Mouse (Mus musculus): ENCODE data around the gene Rnase2a. TPM values are rescaled to one million over a fixed set of nuclear protein-coding genes. Genes with fewer than 3 reads are reported as not detected.
"Not testable (repeated sequence)": the region's sequence is repeated elsewhere in the genome, so short reads cannot be mapped to it uniquely, and the experiment has no call there.

Rnase2a gene
- total and polyA plus RNA-seq, 2 experiments from 2014 or later: not detected

- Histone ChIP-seq H3K4me2 (ENCODE audit: low read depth) (no peak overlapping the region), H3K9me3 (ENCODE audit: low read length) (no peaks in the 10 kb centered on the region), H3K4me1 (ENCODE audit: insufficient read depth) (no peaks in the 10 kb centered on the region), H3K27ac (ENCODE audit: low read depth, low read length) (no peak overlapping the region), H3K36me3 (ENCODE audit: insufficient read depth) (no peaks in the 10 kb centered on the region), H3K4me3 (ENCODE audit: low read depth, low read length) (no peak overlapping the region), H3K9ac (no peak overlapping the region), H3K27me3 (ENCODE audit: insufficient read depth, low read length) (no peaks in the 10 kb centered on the region)
- ATAC-seq (no peak), DNase-seq (no peak)
- no peak for TF ChIP-seq CTCF (IDR thresholded peaks at IDR 0.05; ENCODE audit: low read depth)
- WGBS: 81% methylated on average over 1 of the region's 1 CpGs
Measured at GRCm38 (mm10) chr14:51253569-51253968, 2.3 kb downstream of the Rnase2a start.

GRCm38 (mm10) chr14:51252206-51252605, 3.7 kb downstream of the Rnase2a start:
- not testable (repeated sequence) for H3K4me3 ChIP-seq (ENCODE audit: low read depth, low read length); DNase-seq; H3K4me1 ChIP-seq (ENCODE audit: insufficient read depth); H3K36me3 ChIP-seq (ENCODE audit: insufficient read depth); H3K27me3 ChIP-seq (ENCODE audit: insufficient read depth, low read length); H3K9me3 ChIP-seq (ENCODE audit: low read length); H3K4me2 ChIP-seq (ENCODE audit: low read depth); H3K9ac ChIP-seq; H3K27ac ChIP-seq (ENCODE audit: low read depth, low read length); ATAC-seq

- ATAC-seq: no peak
- Histone ChIP-seq H3K9me3 (ENCODE audit: low read length) (no peaks in the 10 kb centered on the region), H3K4me1 (ENCODE audit: insufficient read depth) (no peaks in the 10 kb centered on the region), H3K27ac (ENCODE audit: low read depth, low read length) (no peak overlapping the region), H3K36me3 (ENCODE audit: insufficient read depth) (no peaks in the 10 kb centered on the region), H3K4me2 (ENCODE audit: low read depth) (no peak overlapping the region), H3K9ac (no peak overlapping the region), H3K27me3 (ENCODE audit: insufficient read depth, low read length) (no peaks in the 10 kb centered on the region), H3K4me3 (ENCODE audit: low read depth, low read length) (no peak overlapping the region)
- 84% methylated on average over 3 of the region's 3 CpGs for WGBS
- DNase-seq: no peak
- TF ChIP-seq CTCF (IDR thresholded peaks at IDR 0.05; ENCODE audit: low read depth): no peak
Measured at GRCm38 (mm10) chr14:51250348-51250747, 5.6 kb downstream of the Rnase2a start.

GRCm38 (mm10) chr14:51247736-51248135, 8.2 kb downstream of the Rnase2a start:
- ATAC-seq: no peak
- 84% methylated on average over 1 of the region's 1 CpGs for WGBS

GRCm38 (mm10) chr14:51240899-51241298, 15.0 kb downstream of the Rnase2a start:
- H3K4me1 ChIP-seq (ENCODE audit: insufficient read depth): no peaks in the 10 kb centered on the region
- H3K27ac ChIP-seq (ENCODE audit: low read depth, low read length): no peak overlapping the region
- no peak overlapping the region for H3K4me2 ChIP-seq (ENCODE audit: low read depth)
- no peak overlapping the region for H3K4me3 ChIP-seq (ENCODE audit: low read depth, low read length)
- no peak overlapping the region for H3K9ac ChIP-seq
- TF ChIP-seq CTCF (IDR thresholded peaks at IDR 0.05; ENCODE audit: low read depth): peak; percentile 63
- ATAC-seq (no peak), DNase-seq (peak; percentile 4)
- H3K9me3 ChIP-seq (ENCODE audit: low read length): no peaks in the 10 kb centered on the region
- no peaks in the 10 kb centered on the region for H3K36me3 ChIP-seq (ENCODE audit: insufficient read depth)
- H3K27me3 ChIP-seq (ENCODE audit: insufficient read depth, low read length): no peaks in the 10 kb centered on the region

More at GRCm38 (mm10) chr14:51247736-51248135, 8.2 kb downstream of the Rnase2a start:
- TF ChIP-seq CTCF (IDR thresholded peaks at IDR 0.05; ENCODE audit: low read depth): no peak
- no peak overlapping the region for H3K4me2 ChIP-seq (ENCODE audit: low read depth)
- no peaks in the 10 kb centered on the region for H3K27me3 ChIP-seq (ENCODE audit: insufficient read depth, low read length)
- no peak overlapping the region for H3K27ac ChIP-seq (ENCODE audit: low read depth, low read length)
- H3K9me3 ChIP-seq (ENCODE audit: low read length): no peaks in the 10 kb centered on the region
- no peaks in the 10 kb centered on the region for H3K36me3 ChIP-seq (ENCODE audit: insufficient read depth)
- H3K9ac ChIP-seq: no peak overlapping the region
- H3K4me1 ChIP-seq (ENCODE audit: insufficient read depth): no peaks in the 10 kb centered on the region
- DNase-seq: no peak
- H3K4me3 ChIP-seq (ENCODE audit: low read depth, low read length): no peak overlapping the region

- not testable (repeated sequence) for H3K36me3 ChIP-seq (ENCODE audit: insufficient read depth); H3K9me3 ChIP-seq (ENCODE audit: low read length); H3K4me2 ChIP-seq (ENCODE audit: low read depth); H3K27me3 ChIP-seq (ENCODE audit: insufficient read depth, low read length); H3K9ac ChIP-seq; H3K4me1 ChIP-seq (ENCODE audit: insufficient read depth); H3K4me3 ChIP-seq (ENCODE audit: low read depth, low read length); H3K27ac ChIP-seq (ENCODE audit: low read depth, low read length); ATAC-seq; DNase-seq
- WGBS: 94% methylated on average over 1 of the region's 1 CpGs
Measured at GRCm38 (mm10) chr14:51237488-51237887, 18.4 kb downstream of the Rnase2a start.

GRCm38 (mm10) chr14:51229657-51230056, 26.3 kb downstream of the Rnase2a start:
- H3K9me3 ChIP-seq (ENCODE audit: low read length); ATAC-seq: not testable (repeated sequence)

GRCm38 (mm10) chr14:51220075-51220474, 35.8 kb downstream of the Rnase2a start:
- not testable (repeated sequence) for H3K4me2 ChIP-seq (ENCODE audit: low read depth); H3K27me3 ChIP-seq (ENCODE audit: insufficient read depth, low read length); H3K36me3 ChIP-seq (ENCODE audit: insufficient read depth); H3K4me3 ChIP-seq (ENCODE audit: low read depth, low read length); ATAC-seq; DNase-seq; H3K9me3 ChIP-seq (ENCODE audit: low read length); H3K4me1 ChIP-seq (ENCODE audit: insufficient read depth); H3K9ac ChIP-seq; H3K27ac ChIP-seq (ENCODE audit: low read depth, low read length)
- WGBS: 93% methylated on average over 3 of the region's 3 CpGs

More at GRCm38 (mm10) chr14:51229657-51230056, 26.3 kb downstream of the Rnase2a start:
- not testable (repeated sequence) for H3K4me1 ChIP-seq (ENCODE audit: insufficient read depth); DNase-seq; H3K27me3 ChIP-seq (ENCODE audit: insufficient read depth, low read length); H3K4me3 ChIP-seq (ENCODE audit: low read depth, low read length); H3K36me3 ChIP-seq (ENCODE audit: insufficient read depth); H3K4me2 ChIP-seq (ENCODE audit: low read depth); H3K9ac ChIP-seq; H3K27ac ChIP-seq (ENCODE audit: low read depth, low read length)
- 63% methylated on average over 4 of the region's 4 CpGs for WGBS

Other genes starting within 250 kb of the Rnase2a start
- gene Rnase10, start 248.4 kb downstream of the Rnase2a start, total RNA-seq (2014; rRNA removed): not detected in 2 replicates
- gene Rnase10, start 248.4 kb downstream of the Rnase2a start, polyA plus RNA-seq (2015; fragmentation: Nextera tagmentation; extraction: Ambion mirVana): not detected in 2 replicates
- gene Rnase9, start 214.2 kb downstream of the Rnase2a start, total RNA-seq (2014; rRNA removed): not detected in 2 replicates
- gene Rnase9, start 214.2 kb downstream of the Rnase2a start, polyA plus RNA-seq (2015; fragmentation: Nextera tagmentation; extraction: Ambion mirVana): not detected in 2 replicates
- gene Rnase11, start 205.9 kb downstream of the Rnase2a start, total RNA-seq (2014; rRNA removed): not detected in 2 replicates
- not detected in 2 replicates for gene Rnase11, start 205.9 kb downstream of the Rnase2a start, polyA plus RNA-seq (2015; fragmentation: Nextera tagmentation; extraction: Ambion mirVana)
- not detected in 2 replicates for gene Rnase12, start 198.5 kb downstream of the Rnase2a start, total RNA-seq (2014; rRNA removed)
- 0.38 TPM in 1 of 2 replicates, not detected in the other for gene Rnase12, start 198.5 kb downstream of the Rnase2a start, polyA plus RNA-seq (2015; fragmentation: Nextera tagmentation; extraction: Ambion mirVana)
- gene Olfr750, start 181.7 kb downstream of the Rnase2a start, total RNA-seq (2014; rRNA removed): not detected in 2 replicates
- gene Olfr750, start 181.7 kb downstream of the Rnase2a start, polyA plus RNA-seq (2015; fragmentation: Nextera tagmentation; extraction: Ambion mirVana): 0.08 TPM in 1 of 2 replicates, not detected in the other
- gene Rnase4, start 165.0 kb downstream of the Rnase2a start, total RNA-seq (2014; rRNA removed): 23.2 and 27.7 TPM in 2 replicates
- gene Rnase4, start 165.0 kb downstream of the Rnase2a start, polyA plus RNA-seq (2015; fragmentation: Nextera tagmentation; extraction: Ambion mirVana): 15.8 and 16.3 TPM in 2 replicates
- 0.62 and 4.9 TPM in 2 replicates for gene Ang, start 165.0 kb downstream of the Rnase2a start, total RNA-seq (2014; rRNA removed)
- 2.8 and 4.0 TPM in 2 replicates for gene Ang, start 165.0 kb downstream of the Rnase2a start, polyA plus RNA-seq (2015; fragmentation: Nextera tagmentation; extraction: Ambion mirVana)
- 0.15 TPM in 1 of 2 replicates, not detected in the other for gene Eddm3b, start 141.7 kb downstream of the Rnase2a start, total RNA-seq (2014; rRNA removed)
- 0.22 TPM in 1 of 2 replicates, not detected in the other for gene Eddm3b, start 141.7 kb downstream of the Rnase2a start, polyA plus RNA-seq (2015; fragmentation: Nextera tagmentation; extraction: Ambion mirVana)
- 0.77 and 2.7 TPM in 2 replicates for gene Rnase6, start 132.2 kb downstream of the Rnase2a start, total RNA-seq (2014; rRNA removed)
- gene Rnase6, start 132.2 kb downstream of the Rnase2a start, polyA plus RNA-seq (2015; fragmentation: Nextera tagmentation; extraction: Ambion mirVana): 1.3 and 1.4 TPM in 2 replicates
- gene Rnase1, start 109.3 kb downstream of the Rnase2a start, total RNA-seq (2014; rRNA removed): not detected in 2 replicates
- gene Rnase1, start 109.3 kb downstream of the Rnase2a start, polyA plus RNA-seq (2015; fragmentation: Nextera tagmentation; extraction: Ambion mirVana): 0.21 TPM in 1 of 2 replicates, not detected in the other
- not detected in 2 replicates for gene Rnase2b, start 93.9 kb downstream of the Rnase2a start, total RNA-seq (2014; rRNA removed)
- not detected in 2 replicates for gene Rnase2b, start 93.9 kb downstream of the Rnase2a start, polyA plus RNA-seq (2015; fragmentation: Nextera tagmentation; extraction: Ambion mirVana)
- gene Ang2, start 57.0 kb downstream of the Rnase2a start, total RNA-seq (2014; rRNA removed): not detected in 2 replicates
- not detected in 2 replicates for gene Ang2, start 57.0 kb downstream of the Rnase2a start, polyA plus RNA-seq (2015; fragmentation: Nextera tagmentation; extraction: Ambion mirVana)
- gene Ear14, start 52.7 kb downstream of the Rnase2a start, total RNA-seq (2014; rRNA removed): not detected in 2 replicates
- not detected in 2 replicates for gene Ear14, start 52.7 kb downstream of the Rnase2a start, polyA plus RNA-seq (2015; fragmentation: Nextera tagmentation; extraction: Ambion mirVana)
- gene Gm7247, start 105.6 kb upstream of the Rnase2a start, total RNA-seq (2014; rRNA removed): not detected in 2 replicates
- not detected in 2 replicates for gene Gm7247, start 105.6 kb upstream of the Rnase2a start, polyA plus RNA-seq (2015; fragmentation: Nextera tagmentation; extraction: Ambion mirVana)
- not detected in 2 replicates for gene Vmn2r88, start 154.7 kb upstream of the Rnase2a start, total RNA-seq (2014; rRNA removed)
- gene Vmn2r88, start 154.7 kb upstream of the Rnase2a start, polyA plus RNA-seq (2015; fragmentation: Nextera tagmentation; extraction: Ambion mirVana): not detected in 2 replicates
- not detected in 2 replicates for gene Vmn2r89, start 195.7 kb upstream of the Rnase2a start, total RNA-seq (2014; rRNA removed)
- not detected in 2 replicates for gene Vmn2r89, start 195.7 kb upstream of the Rnase2a start, polyA plus RNA-seq (2015; fragmentation: Nextera tagmentation; extraction: Ambion mirVana)

Data from forebrain, postnatal 0 days (tissue).